Mouse (Mus musculus): ENCODE results near the gene Lemd2. TPM values are rescaled to one million over a fixed set of nuclear protein-coding genes. Genes with fewer than 3 reads are reported as not detected.

Gene Lemd2
- total and polyA plus RNA-seq, 3 experiments, result 30.0 to 38.3 (median 31.4) TPM

DNA sequence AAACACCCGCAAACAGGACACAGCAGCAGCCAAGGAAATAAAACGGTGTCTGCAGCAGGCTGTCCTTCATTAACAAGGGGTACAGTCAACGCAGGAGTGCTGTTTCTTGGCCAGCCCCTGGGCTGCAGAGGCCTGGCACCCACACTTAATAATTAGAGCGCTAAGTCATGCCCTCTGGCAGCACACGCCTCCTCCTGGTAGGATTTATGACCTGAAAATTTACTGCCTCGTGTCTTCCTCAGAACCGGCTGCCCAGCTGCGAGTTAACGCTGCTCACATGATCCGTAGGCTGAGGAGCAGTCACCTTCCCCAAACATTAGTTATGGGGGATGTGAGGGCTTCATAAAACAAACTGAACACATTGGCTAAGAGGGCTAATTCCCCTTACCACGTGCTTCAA is 3.5 kb downstream of the Lemd2 start:
- Histone ChIP-seq H3K9ac (ENCODE audit: low read depth, low read length) (no peak overlapping the region), H3K4me1 (ENCODE audit: control insufficient read depth, insufficient read depth, low read length) (peaks cover 3% of the 10 kb centered on the region), H3K79me2 (replicated peaks; ENCODE audit: control insufficient read depth, insufficient read depth, low read length) (no peaks in the 10 kb centered on the region; the same call in 1 of the 2 replicates), H3K4me3 (no peak overlapping the region), H3K36me3 (ENCODE audit: control insufficient read depth, insufficient read depth, low read length) (no peaks in the 10 kb centered on the region; the same call in 1 of the 2 replicates), H3K27ac (no peak overlapping the region), H3K27me3 (ENCODE audit: control insufficient read depth, insufficient read depth, low read length) (no peaks in the 10 kb centered on the region)
- peak; percentile 29 for TF ChIP-seq CTCF (IDR thresholded peaks at IDR 0.05)
- TF ChIP-seq EP300 (IDR thresholded peaks at IDR 0.05; ENCODE audit: insufficient read depth, low read depth, low read length), result no peak
- no peak for TF ChIP-seq POLR2A (IDR thresholded peaks at IDR 0.05; ENCODE audit: insufficient read depth, low read depth, low read length)
- intact Hi-C loops (cut with DNase I), result loop anchor here (5.0 to 10.0 kb wide), 2 partner anchors 68 to 1426 kb away; partner anchors contain the start of genes Narfl and Uqcc2
- WGBS, result 77% methylated on average over 11 of the region's 11 CpGs
- no peak for DNase-seq

DNA sequence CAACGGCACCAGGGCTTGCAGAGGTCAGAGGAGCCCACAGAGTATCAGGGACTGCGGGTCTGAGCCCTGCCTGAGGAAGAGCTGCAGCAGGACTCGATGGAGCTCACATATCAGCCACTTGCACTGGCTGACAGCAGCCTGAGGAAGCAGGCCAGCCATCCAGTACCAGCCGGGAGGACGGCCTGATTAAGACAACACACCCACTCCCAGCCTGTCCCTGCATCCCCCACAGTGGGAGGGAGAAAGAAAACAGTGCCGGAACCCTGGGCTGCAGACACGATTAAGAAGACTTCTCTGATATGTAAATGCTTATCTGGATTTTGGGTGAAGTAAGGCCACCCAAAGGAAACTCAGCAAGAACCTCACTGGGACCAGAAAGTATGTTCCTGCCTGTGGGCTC is 4.4 kb downstream of the Lemd2 start:
- no peak for DNase-seq
- Histone ChIP-seq H3K79me2 (replicated peaks; ENCODE audit: control insufficient read depth, insufficient read depth, low read length) (no peaks in the 10 kb centered on the region; the same call in 1 of the 2 replicates), H3K36me3 (ENCODE audit: control insufficient read depth, insufficient read depth, low read length) (no peaks in the 10 kb centered on the region; the same call in 1 of the 2 replicates), H3K27ac (no peak overlapping the region), H3K4me1 (ENCODE audit: control insufficient read depth, insufficient read depth, low read length) (peaks cover 3% of the 10 kb centered on the region), H3K4me3 (no peak overlapping the region), H3K27me3 (ENCODE audit: control insufficient read depth, insufficient read depth, low read length) (no peaks in the 10 kb centered on the region), H3K9ac (ENCODE audit: low read depth, low read length) (no peak overlapping the region)
- intact Hi-C loops (cut with DNase I), result loop anchor here (5.0 to 10.0 kb wide), 2 partner anchors 68 to 1425 kb away; partner anchors contain the start of genes Narfl and Uqcc2
- 45% methylated on average over 7 of the region's 7 CpGs for WGBS
- TF ChIP-seq POLR2A (IDR thresholded peaks at IDR 0.05; ENCODE audit: insufficient read depth, low read depth, low read length) (no peak), CTCF (IDR thresholded peaks at IDR 0.05) (no peak), EP300 (IDR thresholded peaks at IDR 0.05; ENCODE audit: insufficient read depth, low read depth, low read length) (no peak)

DNA sequence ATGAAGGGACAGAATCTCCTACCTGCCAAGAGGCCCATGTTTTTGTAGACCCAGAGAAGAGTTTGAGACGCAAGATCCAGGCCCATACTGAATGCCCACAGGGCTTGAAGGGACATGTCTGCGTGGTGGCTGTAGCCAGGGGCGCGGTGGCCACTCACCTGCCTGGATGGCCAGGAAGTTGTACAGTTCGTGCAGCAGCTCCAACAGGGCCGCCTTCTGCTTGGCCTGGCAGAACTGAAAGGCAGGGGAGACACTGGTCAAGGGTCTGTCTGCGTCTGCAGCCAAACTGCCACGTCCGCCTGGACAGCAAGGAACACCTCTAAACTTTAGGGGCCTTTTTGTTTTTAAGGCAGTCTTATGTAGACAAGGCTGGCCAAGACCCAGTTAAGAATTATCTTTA is 5.1 kb downstream of the Lemd2 start:
- 98% methylated on average over 9 of the region's 9 CpGs for WGBS
- intact Hi-C loops (cut with DNase I), result no loop called here
- Histone ChIP-seq H3K4me1 (ENCODE audit: control insufficient read depth, insufficient read depth, low read length) (no peaks in the 10 kb centered on the region), H3K27me3 (ENCODE audit: control insufficient read depth, insufficient read depth, low read length) (no peaks in the 10 kb centered on the region), H3K4me3 (no peak overlapping the region), H3K79me2 (replicated peaks; ENCODE audit: control insufficient read depth, insufficient read depth, low read length) (no peaks in the 10 kb centered on the region; the same call in 1 of the 2 replicates), H3K9ac (ENCODE audit: low read depth, low read length) (no peak overlapping the region), H3K27ac (no peak overlapping the region), H3K36me3 (ENCODE audit: control insufficient read depth, insufficient read depth, low read length) (no peaks in the 10 kb centered on the region; the same call in 1 of the 2 replicates)
- no peak for DNase-seq
- TF ChIP-seq CTCF (IDR thresholded peaks at IDR 0.05), result no peak
- no peak for TF ChIP-seq POLR2A (IDR thresholded peaks at IDR 0.05; ENCODE audit: insufficient read depth, low read depth, low read length)
- TF ChIP-seq EP300 (IDR thresholded peaks at IDR 0.05; ENCODE audit: insufficient read depth, low read depth, low read length), result no peak

DNA sequence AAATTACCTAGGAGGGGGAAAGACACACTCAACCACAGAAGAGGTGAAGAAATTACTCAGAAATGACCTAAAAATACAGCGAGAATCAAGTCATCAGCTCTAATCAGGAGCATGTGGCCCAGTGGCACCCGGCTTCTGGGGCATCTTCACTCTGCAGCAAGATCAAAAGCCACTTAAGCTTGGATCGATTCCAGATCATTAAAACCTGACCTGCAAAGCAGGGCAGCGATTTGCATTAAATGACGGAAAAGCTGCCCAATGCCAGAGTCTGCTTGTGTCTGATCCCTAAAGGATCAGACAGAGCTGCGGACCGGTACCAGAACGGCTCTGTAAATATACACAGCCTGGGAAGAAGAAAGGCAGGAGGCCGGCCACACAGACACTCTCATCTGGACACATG is 8.1 kb downstream of the Lemd2 start:
- TF ChIP-seq CTCF (IDR thresholded peaks at IDR 0.05) (no peak), POLR2A (IDR thresholded peaks at IDR 0.05; ENCODE audit: insufficient read depth, low read depth, low read length) (no peak), EP300 (IDR thresholded peaks at IDR 0.05; ENCODE audit: insufficient read depth, low read depth, low read length) (no peak)
- Histone ChIP-seq H3K79me2 (replicated peaks; ENCODE audit: control insufficient read depth, insufficient read depth, low read length) (no peaks in the 10 kb centered on the region), H3K9ac (ENCODE audit: low read depth, low read length) (no peak overlapping the region), H3K27me3 (ENCODE audit: control insufficient read depth, insufficient read depth, low read length) (no peaks in the 10 kb centered on the region), H3K4me1 (ENCODE audit: control insufficient read depth, insufficient read depth, low read length) (no peaks in the 10 kb centered on the region), H3K4me3 (no peak overlapping the region), H3K27ac (no peak overlapping the region), H3K36me3 (ENCODE audit: control insufficient read depth, insufficient read depth, low read length) (no peaks in the 10 kb centered on the region)
- intact Hi-C loops (cut with DNase I), result no loop called here
- no peak for DNase-seq
- WGBS, result 83% methylated on average over 9 of the region's 9 CpGs

DNA sequence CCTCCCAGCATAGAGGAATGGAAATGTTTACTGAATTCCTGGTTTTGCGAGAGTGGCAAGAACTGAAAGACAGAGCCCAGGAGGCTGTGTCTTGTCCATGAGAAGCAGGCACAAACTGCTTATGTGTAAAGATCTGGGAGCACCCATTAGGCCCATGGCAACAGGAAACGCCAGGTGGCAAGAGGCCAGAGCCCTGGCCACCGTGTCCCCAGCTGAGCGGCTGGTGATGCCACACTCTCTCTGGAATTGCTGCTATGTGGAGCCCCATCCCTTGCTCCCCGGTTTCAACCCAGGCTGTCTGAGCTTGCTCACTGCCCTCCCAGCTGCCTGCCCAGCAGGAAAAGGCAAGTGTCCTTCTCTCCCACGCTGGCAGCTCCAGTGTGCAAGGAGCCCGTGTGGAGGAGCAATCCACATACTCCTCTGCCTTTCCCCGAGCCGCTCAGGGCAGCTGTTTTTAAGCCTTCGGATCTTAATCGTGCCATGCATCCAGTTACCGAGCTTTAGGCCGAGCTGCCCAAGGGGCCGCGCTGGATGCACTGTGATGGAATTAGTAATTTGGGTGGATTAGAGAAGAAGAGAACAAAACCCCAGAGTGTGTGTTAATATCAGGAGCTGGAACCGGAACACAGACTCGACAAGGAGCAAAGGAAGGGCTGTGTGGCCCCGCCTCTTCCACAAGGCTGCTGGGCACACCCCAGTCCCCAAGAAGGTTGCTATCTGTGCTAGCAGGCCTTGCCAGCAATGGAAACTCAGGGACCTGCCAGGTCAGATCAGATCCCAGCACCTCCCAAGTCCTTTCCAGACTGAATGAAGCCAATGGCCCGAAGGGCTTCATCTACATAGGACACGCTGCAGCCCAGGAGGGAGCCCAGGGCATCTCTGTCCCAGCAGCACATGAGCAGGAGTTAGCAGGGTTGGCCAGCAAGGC is 9.7 kb downstream of the Lemd2 start:
- TF ChIP-seq POLR2A (IDR thresholded peaks at IDR 0.05; ENCODE audit: insufficient read depth, low read depth, low read length), result no peak
- TF ChIP-seq CTCF (IDR thresholded peaks at IDR 0.05), result no peak
- no peak for TF ChIP-seq EP300 (IDR thresholded peaks at IDR 0.05; ENCODE audit: insufficient read depth, low read depth, low read length)
- Histone ChIP-seq H3K9ac (ENCODE audit: low read depth, low read length) (no peak overlapping the region), H3K4me1 (ENCODE audit: control insufficient read depth, insufficient read depth, low read length) (no peaks in the 10 kb centered on the region), H3K4me3 (no peak overlapping the region), H3K27me3 (ENCODE audit: control insufficient read depth, insufficient read depth, low read length) (no peaks in the 10 kb centered on the region), H3K79me2 (replicated peaks; ENCODE audit: control insufficient read depth, insufficient read depth, low read length) (no peaks in the 10 kb centered on the region), H3K27ac (no peak overlapping the region), H3K36me3 (ENCODE audit: control insufficient read depth, insufficient read depth, low read length) (no peaks in the 10 kb centered on the region)
- intact Hi-C loops (cut with DNase I), result loop anchor here (5.0 kb wide), 1 partner anchor 162 kb away; no protein-coding TSS in a partner anchor
- 65% methylated on average over 20 of the region's 20 CpGs for WGBS
- no peak for DNase-seq

DNA sequence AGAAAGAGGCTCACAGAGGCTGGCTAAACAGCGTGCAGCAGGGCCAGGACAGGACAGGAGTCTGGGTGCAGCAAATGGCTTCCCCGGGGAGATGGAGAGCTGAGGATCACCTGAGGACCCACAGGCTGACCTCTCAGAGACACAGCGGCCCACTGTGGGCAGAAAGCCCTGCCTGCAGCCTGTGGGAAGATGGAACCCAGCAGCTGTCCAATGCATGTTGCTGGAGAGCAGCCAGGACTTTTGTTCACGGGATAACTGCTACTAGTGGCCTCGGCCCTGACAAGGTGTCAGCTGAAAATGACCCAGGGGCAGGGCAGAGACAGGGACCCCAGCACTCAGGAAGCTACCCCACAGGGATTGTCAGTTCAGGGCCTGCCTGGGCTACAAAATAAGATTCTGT is 12.5 kb downstream of the Lemd2 start:
- no peak for TF ChIP-seq CTCF (IDR thresholded peaks at IDR 0.05)
- TF ChIP-seq POLR2A (IDR thresholded peaks at IDR 0.05; ENCODE audit: insufficient read depth, low read depth, low read length), result no peak
- TF ChIP-seq EP300 (IDR thresholded peaks at IDR 0.05; ENCODE audit: insufficient read depth, low read depth, low read length), result no peak
- Histone ChIP-seq H3K9ac (ENCODE audit: low read depth, low read length) (no peak overlapping the region), H3K79me2 (replicated peaks; ENCODE audit: control insufficient read depth, insufficient read depth, low read length) (no peaks in the 10 kb centered on the region), H3K4me1 (ENCODE audit: control insufficient read depth, insufficient read depth, low read length) (no peaks in the 10 kb centered on the region), H3K27ac (no peak overlapping the region), H3K4me3 (no peak overlapping the region), H3K27me3 (ENCODE audit: control insufficient read depth, insufficient read depth, low read length) (no peaks in the 10 kb centered on the region), H3K36me3 (ENCODE audit: control insufficient read depth, insufficient read depth, low read length) (no peaks in the 10 kb centered on the region)
- intact Hi-C loops (cut with DNase I), result loop anchor here (5.0 kb wide), 1 partner anchor 160 kb away; no protein-coding TSS in a partner anchor
- 47% methylated on average over 5 of the region's 5 CpGs for WGBS
- no peak for DNase-seq

All from heart, adult 2 months (tissue).